27 mouse cellular contexts compared by ENCODE assay signal in the genomic region with DNA sequence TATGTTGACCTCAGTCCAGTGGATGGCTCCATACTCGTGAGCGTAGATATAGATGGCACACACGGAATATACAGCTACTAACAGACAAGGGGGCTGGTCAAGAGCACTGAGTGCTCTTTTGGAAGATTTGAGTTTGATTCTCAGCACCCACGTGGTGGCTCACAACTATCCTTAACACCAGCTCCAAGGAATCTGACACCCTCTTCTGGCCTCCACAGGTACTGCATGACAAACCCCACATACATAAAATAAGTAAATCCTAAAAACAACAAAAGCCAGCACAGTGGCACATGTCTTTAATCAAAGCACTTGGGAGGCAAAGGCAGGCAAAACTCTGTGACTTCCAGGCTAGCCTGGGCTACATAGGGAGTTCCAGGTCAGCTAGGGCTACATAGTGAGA.
DNase-seq lines count a peak whose midpoint lies in the region; ATAC-seq and TF ChIP-seq lines count a peak whose summit lies in the region.
"Had no signal": no experiment of that assay in that cellular context is flagged by ENCODE, and none has a peak within 500 bp of the region (broad histone marks: within the 10 kb centered on the region; RNA-seq: fewer than 3 reads in every experiment).

No protein-coding gene starts in this region.

- no peak for DNase-seq in cerebellum, adult 2 months
- DNase-seq in cerebellum, postnatal 4 days (ENCODE audit: low spot score in 2 of 2), result no peak
- no peak for DNase-seq in layer of hippocampus, adult 2 months (ENCODE audit: low spot score in 2 of 2)
- DNase-seq in layer of hippocampus, postnatal 25 days (ENCODE audit: extremely low spot score in 1 of 2, low spot score in 1 of 2), result no peak
- DNase-seq in lung, postnatal 0 days (ENCODE audit: low spot score), result no peak
- no peak for DNase-seq in lung, postnatal 4 days
- DNase-seq in splenic B cell, adult 2 months (ENCODE audit: low read depth, low spot score), result peak; percentile 4
- no peak for DNase-seq in heart, postnatal 14 days
- DNase-seq: adrenal gland, postnatal 14 days; cerebellum, adult 9-10 months; gastrocnemius, postnatal 25 days; heart, postnatal 4 days; kidney, postnatal 4 days; lung, postnatal 14 days; thymus, adult 18-20 months; thymus, postnatal 36 days had no signal

- H3K9me3 ChIP-seq in lung, postnatal 0 days (ENCODE audit: low read length), result no peaks in the 10 kb centered on the region
- H3K9me3 ChIP-seq: heart, embryonic 15.5 days; hindbrain, embryonic 15.5 days; intestine, embryonic 15.5 days; midbrain, embryonic 15.5 days; neural tube, embryonic 13.5 days; stomach, embryonic 15.5 days had no signal

- intact Hi-C loops in heart, postnatal 14 days (cut with DNase I), result no loop called here

- no peak overlapping the region for H3K4me2 ChIP-seq in lung, postnatal 0 days (replicated peaks; ENCODE audit: low read depth, low read length)
- H3K4me2 ChIP-seq: heart, embryonic 15.5 days; hindbrain, embryonic 15.5 days; intestine, embryonic 15.5 days; limb, embryonic 12.5 days; midbrain, embryonic 15.5 days; neural tube, embryonic 13.5 days; stomach, embryonic 15.5 days had no signal

- H3K4me3 ChIP-seq in cerebellum, adult 2 months (replicated peaks; ENCODE audit: insufficient read depth, low read depth, low read length), result no peak overlapping the region
- H3K4me3 ChIP-seq in layer of hippocampus, adult 2 months, result no peak overlapping the region
- no peak overlapping the region for H3K4me3 ChIP-seq in lung, postnatal 0 days (ENCODE audit: low read depth, low read length)
- H3K4me3 ChIP-seq: embryonic facial prominence, embryonic 10.5 days; heart, embryonic 15.5 days; hindbrain, embryonic 15.5 days; intestine, embryonic 15.5 days; limb, embryonic 12.5 days; megakaryocyte, embryonic 14.5 days; midbrain, embryonic 15.5 days; myocyte; neural tube, embryonic 13.5 days; stomach, embryonic 15.5 days had no signal

- H3K27me3 ChIP-seq in cerebellum, adult 2 months (ENCODE audit: control insufficient read depth, insufficient read depth, low read length), result no peaks in the 10 kb centered on the region
- no peaks in the 10 kb centered on the region for H3K27me3 ChIP-seq in lung, postnatal 0 days (replicated peaks; ENCODE audit: insufficient read depth, low read length)
- H3K27me3 ChIP-seq in splenic B cell, adult 2 months (ENCODE audit: control insufficient read depth, insufficient read depth, low read length, poor library complexity, severe bottlenecking), result no peaks in the 10 kb centered on the region
- H3K27me3 ChIP-seq: heart, embryonic 15.5 days; hindbrain, embryonic 15.5 days; intestine, embryonic 15.5 days; limb, embryonic 12.5 days; midbrain, embryonic 15.5 days; neural tube, embryonic 13.5 days; stomach, embryonic 15.5 days had no signal

- TF ChIP-seq EP300 in lung, postnatal 0 days (IDR thresholded peaks at IDR 0.05), result no peak

- 96% methylated on average over 4 of the region's 4 CpGs for WGBS in cerebellum, adult 2 months
- WGBS in lung, postnatal 0 days, result 96% methylated on average over 4 of the region's 4 CpGs

- H3K27ac ChIP-seq in cerebellum, adult 2 months (ENCODE audit: insufficient read depth, low read length), result no peak overlapping the region
- no peak overlapping the region for H3K27ac ChIP-seq in layer of hippocampus, adult 2 months
- no peak overlapping the region for H3K27ac ChIP-seq in lung, postnatal 0 days (ENCODE audit: low read length)
- H3K27ac ChIP-seq: embryonic facial prominence, embryonic 10.5 days; heart, embryonic 15.5 days; hindbrain, embryonic 15.5 days; intestine, embryonic 15.5 days; limb, embryonic 12.5 days; midbrain, embryonic 15.5 days; neural tube, embryonic 13.5 days; stomach, embryonic 15.5 days had no signal

- TF ChIP-seq CTCF in cerebellum, adult 2 months (IDR thresholded peaks at IDR 0.05; ENCODE audit: borderline replicate concordance, insufficient read depth, low read depth, low read length), result 0 out of 2 replicates have a peak, but pooled peaks have one; percentile 4
- TF ChIP-seq CTCF in layer of hippocampus, adult 2 months (conservative IDR thresholded peaks at IDR 0.05), result peak; percentile 51
- TF ChIP-seq CTCF in lung, postnatal 0 days (IDR thresholded peaks at IDR 0.05), result peak; percentile 25

- ATAC-seq in lung, postnatal 0 days, result no peak
- ATAC-seq: forebrain, embryonic 16.5 days; intestine, embryonic 15.5 days; midbrain, embryonic 15.5 days had no signal

- H3K36me3 ChIP-seq in lung, postnatal 0 days (ENCODE audit: insufficient read depth, low read length), result peaks cover 21% of the 10 kb centered on the region; the same call in 1 of the 2 replicates
- no peaks in the 10 kb centered on the region for H3K36me3 ChIP-seq in splenic B cell, adult 2 months (ENCODE audit: control insufficient read depth, insufficient read depth, low read length, poor library complexity, severe bottlenecking)

- H3K4me1 ChIP-seq in cerebellum, adult 2 months (ENCODE audit: control insufficient read depth, insufficient read depth, low read length), result peaks cover 1% of the 10 kb centered on the region
- H3K4me1 ChIP-seq in lung, postnatal 0 days (ENCODE audit: insufficient read depth, low read depth, low read length), result no peaks in the 10 kb centered on the region
- H3K4me1 ChIP-seq: embryonic facial prominence, embryonic 10.5 days; intestine, embryonic 15.5 days; limb, embryonic 12.5 days; midbrain, embryonic 15.5 days; stomach, embryonic 15.5 days had no signal

- TF ChIP-seq POLR2A in cerebellum, adult 2 months (IDR thresholded peaks at IDR 0.05; ENCODE audit: borderline replicate concordance, insufficient read depth, low read length), result no peak

- no peak overlapping the region for H3K9ac ChIP-seq in lung, postnatal 0 days (replicated peaks; ENCODE audit: low read depth)
- H3K9ac ChIP-seq: heart, embryonic 15.5 days; hindbrain, embryonic 15.5 days; intestine, embryonic 15.5 days; limb, embryonic 12.5 days; midbrain, embryonic 15.5 days; neural tube, embryonic 13.5 days; stomach, embryonic 15.5 days had no signal
